Mouse (Mus musculus): Measurements from ENCODE around the gene Lrrc45. TPM values are rescaled to one million over a fixed set of nuclear protein-coding genes. Genes with fewer than 3 reads are reported as not detected.

The Lrrc45 gene
- polyA plus RNA-seq, 1 experiment from 2014 or later, result 75.1 TPM

- no peaks in the 10 kb centered on the region for H3K27me3 ChIP-seq
- WGBS, result 62% methylated on average over 5 of the region's 5 CpGs
- H3K36me3 ChIP-seq, result peaks cover 41% of the 10 kb centered on the region
- no peaks in the 10 kb centered on the region for H3K9me3 ChIP-seq
- no peak overlapping the region for H3K9ac ChIP-seq (replicated peaks)
- no peak overlapping the region for H3K4me3 ChIP-seq
- H3K4me2 ChIP-seq (replicated peaks), result no peak overlapping the region
- no peak for ATAC-seq (ENCODE audit: low FRiP score, low read depth)
- H3K4me1 ChIP-seq, result peaks cover 43% of the 10 kb centered on the region
- no peak overlapping the region; the same call in 1 of the 2 replicates for H3K27ac ChIP-seq (replicated peaks)
Measured at GRCm38 (mm10) chr11:120706120-120706519, 7.6 kb upstream of the Lrrc45 start.

- Histone ChIP-seq H3K4me1 (peaks cover 50% of the 10 kb centered on the region), H3K4me3 (no peak overlapping the region)
- 5% methylated on average over 8 of the region's 12 CpGs for WGBS
Measured at GRCm38 (mm10) chr11:120707225-120707624, 6.5 kb upstream of the Lrrc45 start.

GRCm38 (mm10) chr11:120707969-120708368, 5.8 kb upstream of the Lrrc45 start:
- peak overlapping the region; percentile 72 for H3K27ac ChIP-seq (replicated peaks)

More at GRCm38 (mm10) chr11:120707225-120707624, 6.5 kb upstream of the Lrrc45 start:
- H3K9me3 ChIP-seq, result no peaks in the 10 kb centered on the region
- peaks cover 33% of the 10 kb centered on the region for H3K36me3 ChIP-seq
- peak overlapping the region; percentile 44 for H3K9ac ChIP-seq (replicated peaks)
- H3K4me2 ChIP-seq (replicated peaks), result no peak overlapping the region; the same call in 1 of the 2 replicates
- ATAC-seq (ENCODE audit: low FRiP score, low read depth), result no peak
- H3K27me3 ChIP-seq, result no peaks in the 10 kb centered on the region
- peak overlapping the region; percentile 72 for H3K27ac ChIP-seq (replicated peaks)

GRCm38 (mm10) chr11:120709551-120709950, 4.2 kb upstream of the Lrrc45 start:
- 71% methylated on average over 2 of the region's 2 CpGs for WGBS
- Histone ChIP-seq H3K4me1 (peaks cover 57% of the 10 kb centered on the region), H3K4me3 (no peak overlapping the region), H3K36me3 (peaks cover 23% of the 10 kb centered on the region; the same call in 1 of the 2 replicates), H3K27ac (replicated peaks) (no peak overlapping the region), H3K9me3 (no peaks in the 10 kb centered on the region), H3K4me2 (replicated peaks) (no peak overlapping the region), H3K9ac (replicated peaks) (no peak overlapping the region), H3K27me3 (no peaks in the 10 kb centered on the region)
- no peak for ATAC-seq (ENCODE audit: low FRiP score, low read depth)

More at GRCm38 (mm10) chr11:120707969-120708368, 5.8 kb upstream of the Lrrc45 start:
- Histone ChIP-seq H3K4me2 (replicated peaks) (no peak overlapping the region), H3K36me3 (peaks cover 27% of the 10 kb centered on the region), H3K27me3 (no peaks in the 10 kb centered on the region), H3K9me3 (no peaks in the 10 kb centered on the region), H3K4me3 (no peak overlapping the region), H3K9ac (replicated peaks) (no peak overlapping the region), H3K4me1 (peaks cover 58% of the 10 kb centered on the region)
- WGBS, result 32% methylated on average over 5 of the region's 5 CpGs
- no peak for ATAC-seq (ENCODE audit: low FRiP score, low read depth)

- H3K4me2 ChIP-seq (replicated peaks), result no peak overlapping the region
- ATAC-seq (ENCODE audit: low FRiP score, low read depth), result no peak
- peaks cover 58% of the 10 kb centered on the region for H3K4me1 ChIP-seq
- no peaks in the 10 kb centered on the region for H3K9me3 ChIP-seq
- no peak overlapping the region for H3K4me3 ChIP-seq
- H3K36me3 ChIP-seq, result peaks cover 24% of the 10 kb centered on the region; the same call in 1 of the 2 replicates
- no peak overlapping the region for H3K27ac ChIP-seq (replicated peaks)
- WGBS, result 77% methylated on average over 5 of the region's 5 CpGs
- no peaks in the 10 kb centered on the region for H3K27me3 ChIP-seq
- no peak overlapping the region for H3K9ac ChIP-seq (replicated peaks)
Measured at GRCm38 (mm10) chr11:120710672-120711071, 3.1 kb upstream of the Lrrc45 start.

GRCm38 (mm10) chr11:120711980-120712604, 1.6 kb upstream of the Lrrc45 start:
- Histone ChIP-seq H3K4me1 (peaks cover 49% of the 10 kb centered on the region), H3K27me3 (no peaks in the 10 kb centered on the region), H3K9me3 (no peaks in the 10 kb centered on the region), H3K36me3 (peaks cover 34% of the 10 kb centered on the region), H3K27ac (replicated peaks) (0 out of 2 replicates have a peak overlapping the region, but pooled peaks have one; percentile 65), H3K9ac (replicated peaks) (peak overlapping the region; percentile 59), H3K4me2 (replicated peaks) (peak overlapping the region; percentile 84), H3K4me3 (peak overlapping the region; percentile 62; the same call in 1 of the 2 replicates)
- WGBS, result 71% methylated on average over 8 of the region's 8 CpGs
- no peak for ATAC-seq (ENCODE audit: low FRiP score, low read depth)

DNA sequence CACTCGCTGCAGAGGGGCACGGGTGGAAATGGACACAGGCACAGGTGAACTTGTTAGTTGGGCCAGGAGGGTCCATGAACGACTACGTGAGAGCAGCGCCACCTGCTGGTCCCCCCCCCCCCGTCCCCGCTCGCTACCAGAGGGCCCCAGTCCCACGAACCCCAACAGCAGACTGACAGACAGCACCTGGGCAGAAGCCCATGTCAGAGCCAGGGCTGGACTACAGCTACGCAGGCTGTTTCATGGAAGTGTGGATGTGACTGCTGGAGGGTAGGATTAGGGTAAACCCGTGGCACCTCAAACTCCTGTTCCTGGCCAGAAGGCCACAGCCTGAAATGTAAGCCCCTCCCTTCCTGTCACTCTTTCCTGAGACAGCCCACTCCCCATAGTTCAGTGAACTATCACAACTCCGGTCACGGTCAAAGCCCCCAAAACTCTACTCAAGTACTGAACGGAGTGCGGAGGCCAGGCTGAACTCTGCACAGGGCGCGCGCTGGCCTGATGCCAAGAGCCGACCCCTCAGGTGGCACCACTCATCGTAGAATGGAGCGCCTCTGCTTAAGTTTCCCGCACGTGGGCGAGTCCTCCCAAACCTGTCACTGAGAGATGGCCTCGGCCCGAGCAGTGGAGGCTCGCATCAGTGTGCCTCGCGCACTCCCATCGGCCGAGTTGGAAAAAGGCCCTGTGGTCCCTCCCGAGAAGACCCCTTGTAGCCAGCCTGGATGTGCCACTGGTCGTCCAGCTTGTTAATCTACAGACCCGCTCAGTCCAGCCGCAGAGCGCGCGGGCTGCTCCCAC, 755 bp upstream of the Lrrc45 start:
- ATAC-seq (ENCODE audit: low FRiP score, low read depth), result peak; percentile 70
- peaks cover 42% of the 10 kb centered on the region for H3K36me3 ChIP-seq
- no peaks in the 10 kb centered on the region for H3K27me3 ChIP-seq
- peak overlapping the region; percentile 84 for H3K4me2 ChIP-seq (replicated peaks)
- WGBS, result 1% methylated on average over 38 of the region's 38 CpGs
- peak overlapping the region; percentile 65 for H3K27ac ChIP-seq (replicated peaks)
- H3K9ac ChIP-seq (replicated peaks), result peak overlapping the region; percentile 59
- H3K4me3 ChIP-seq, result peak overlapping the region; percentile 62
- H3K4me1 ChIP-seq, result peaks cover 40% of the 10 kb centered on the region
- no peaks in the 10 kb centered on the region for H3K9me3 ChIP-seq

DNA sequence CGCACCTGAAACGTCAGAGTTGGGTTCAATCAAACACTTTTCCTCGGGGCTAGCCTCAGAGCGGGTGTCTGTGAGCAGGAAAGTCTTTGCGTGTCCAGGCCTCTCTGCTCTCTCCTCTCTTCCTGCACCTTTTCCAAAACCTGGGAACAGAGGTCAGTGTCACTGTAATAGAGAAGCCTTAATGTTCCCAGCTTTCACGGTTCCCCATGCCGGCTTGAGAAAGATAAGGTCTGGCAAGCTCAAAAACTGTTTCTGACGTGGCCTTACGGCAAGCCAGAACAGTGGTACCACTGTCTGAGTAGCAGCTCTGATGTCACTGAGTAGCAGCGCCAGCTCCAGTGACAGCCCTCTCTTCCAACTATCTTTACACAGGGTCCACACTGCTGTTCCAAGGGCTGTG, 821 bp downstream of the Lrrc45 start:
- peaks cover 38% of the 10 kb centered on the region for H3K4me1 ChIP-seq
- 0 out of 2 replicates have a peak overlapping the region, but pooled peaks have one; percentile 5 for H3K27ac ChIP-seq (replicated peaks)
- no peaks in the 10 kb centered on the region for H3K27me3 ChIP-seq
- H3K9me3 ChIP-seq, result no peaks in the 10 kb centered on the region
- 65% methylated on average over 10 of the region's 10 CpGs for WGBS
- H3K4me3 ChIP-seq, result peak overlapping the region; percentile 62
- peak overlapping the region; percentile 77 for H3K9ac ChIP-seq (replicated peaks)
- peak overlapping the region; percentile 84 for H3K4me2 ChIP-seq (replicated peaks)
- peaks cover 50% of the 10 kb centered on the region for H3K36me3 ChIP-seq
- ATAC-seq (ENCODE audit: low FRiP score, low read depth), result no peak

DNA sequence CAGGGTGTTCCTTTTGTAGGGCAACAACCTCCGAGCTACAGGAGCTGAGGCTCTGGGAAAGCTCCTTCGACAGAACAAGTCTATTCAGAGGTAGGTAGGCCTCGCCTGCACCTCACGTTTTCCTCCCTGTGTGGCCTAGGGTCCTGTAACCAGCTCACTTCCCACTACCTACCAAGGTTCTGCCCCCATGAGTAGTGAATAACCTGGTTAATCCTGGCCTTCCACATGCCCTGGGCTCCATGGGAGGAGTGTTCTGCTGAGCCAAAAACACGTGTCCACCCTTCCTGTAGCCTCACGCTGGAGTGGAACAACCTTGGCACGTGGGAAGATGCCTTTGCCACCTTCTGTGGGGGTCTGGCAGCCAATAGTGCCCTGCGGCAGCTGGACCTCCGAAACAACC, 1.4 kb downstream of the Lrrc45 start:
- Histone ChIP-seq H3K4me3 (no peak overlapping the region), H3K4me2 (replicated peaks) (peak overlapping the region; percentile 84; the same call in 1 of the 2 replicates), H3K9ac (replicated peaks) (no peak overlapping the region; the same call in 1 of the 2 replicates), H3K27me3 (peaks cover 5% of the 10 kb centered on the region), H3K36me3 (peaks cover 50% of the 10 kb centered on the region), H3K9me3 (no peaks in the 10 kb centered on the region), H3K27ac (replicated peaks) (no peak overlapping the region), H3K4me1 (peaks cover 38% of the 10 kb centered on the region)
- no peak for ATAC-seq (ENCODE audit: low FRiP score, low read depth)
- WGBS, result 95% methylated on average over 9 of the region's 9 CpGs

GRCm38 (mm10) chr11:120719242-120719641, 5.5 kb downstream of the Lrrc45 start:
- no peak overlapping the region for H3K27ac ChIP-seq (replicated peaks)
- H3K9ac ChIP-seq (replicated peaks), result no peak overlapping the region
- H3K27me3 ChIP-seq, result peaks cover 38% of the 10 kb centered on the region
- H3K4me1 ChIP-seq, result peaks cover 41% of the 10 kb centered on the region
- no peak overlapping the region for H3K4me2 ChIP-seq (replicated peaks)
- H3K36me3 ChIP-seq, result peaks cover 42% of the 10 kb centered on the region
- no peak overlapping the region for H3K4me3 ChIP-seq
- no peaks in the 10 kb centered on the region for H3K9me3 ChIP-seq
- ATAC-seq (ENCODE audit: low FRiP score, low read depth), result no peak
- 92% methylated on average over 9 of the region's 9 CpGs for WGBS

DNA sequence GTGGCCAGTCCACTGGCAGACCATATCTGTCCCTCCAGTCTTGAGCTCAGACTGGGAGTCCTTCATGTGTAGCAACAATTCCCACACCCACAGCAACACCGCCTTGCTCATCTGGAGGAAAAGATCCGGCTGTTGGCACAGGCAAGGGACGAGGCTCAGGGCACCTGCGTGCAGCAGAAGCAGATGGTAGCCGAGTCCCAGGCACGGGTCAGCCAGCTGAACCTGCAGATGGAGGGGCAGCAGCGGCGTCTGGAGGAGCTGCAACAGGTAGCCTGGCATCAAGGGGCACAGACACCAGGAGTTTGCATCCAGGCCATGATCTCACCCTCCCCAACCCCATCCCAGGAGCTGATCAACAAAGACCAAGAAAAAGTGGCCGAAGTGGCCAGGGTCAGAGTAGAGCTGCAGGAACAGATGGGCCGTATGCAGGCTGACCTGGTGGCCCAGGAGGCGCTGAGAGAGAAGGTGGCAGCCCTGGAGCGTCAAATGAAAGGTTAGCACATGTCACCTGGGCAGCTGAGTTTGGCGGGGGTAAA, 6.2 kb downstream of the Lrrc45 start:
- Histone ChIP-seq H3K4me3 (no peak overlapping the region), H3K9ac (replicated peaks) (no peak overlapping the region; the same call in 1 of the 2 replicates), H3K4me2 (replicated peaks) (peak overlapping the region; percentile 87; the same call in 1 of the 2 replicates), H3K27me3 (peaks cover 40% of the 10 kb centered on the region), H3K9me3 (no peaks in the 10 kb centered on the region), H3K4me1 (peaks cover 34% of the 10 kb centered on the region), H3K36me3 (peaks cover 42% of the 10 kb centered on the region), H3K27ac (replicated peaks) (no peak overlapping the region)
- 90% methylated on average over 13 of the region's 13 CpGs for WGBS
- ATAC-seq (ENCODE audit: low FRiP score, low read depth), result no peak
